Mouse (Mus musculus) G1E (cell line): ENCODE data around the gene Nbl1.

Experiments
- CTCF ChIP-seq: IDR thresholded peaks from 2 replicates; pipeline ENCODE4 v1.5.1; 2012; ENCODE audit warnings: low read depth, low read length, inconsistent platforms, mixed read lengths
- GATA1 ChIP-seq: IDR thresholded peaks from 2 replicates; pipeline ENCODE4 v1.6.1; 2012; ENCODE audit warnings: borderline replicate concordance, low read length, inconsistent platforms, mixed read lengths
- GATA2 ChIP-seq: IDR thresholded peaks from 2 replicates; pipeline ENCODE4 v1.6.1; 2012; ENCODE audit warnings: low read depth, low read length, inconsistent platforms, borderline replicate concordance
- POLR2AphosphoS5 ChIP-seq: IDR thresholded peaks from 2 replicates; pipeline ENCODE4 v1.6.1; 2012; ENCODE audit warnings: low read depth, low read length, inconsistent platforms; ENCODE audit not compliant: insufficient replicate concordance

DNA sequence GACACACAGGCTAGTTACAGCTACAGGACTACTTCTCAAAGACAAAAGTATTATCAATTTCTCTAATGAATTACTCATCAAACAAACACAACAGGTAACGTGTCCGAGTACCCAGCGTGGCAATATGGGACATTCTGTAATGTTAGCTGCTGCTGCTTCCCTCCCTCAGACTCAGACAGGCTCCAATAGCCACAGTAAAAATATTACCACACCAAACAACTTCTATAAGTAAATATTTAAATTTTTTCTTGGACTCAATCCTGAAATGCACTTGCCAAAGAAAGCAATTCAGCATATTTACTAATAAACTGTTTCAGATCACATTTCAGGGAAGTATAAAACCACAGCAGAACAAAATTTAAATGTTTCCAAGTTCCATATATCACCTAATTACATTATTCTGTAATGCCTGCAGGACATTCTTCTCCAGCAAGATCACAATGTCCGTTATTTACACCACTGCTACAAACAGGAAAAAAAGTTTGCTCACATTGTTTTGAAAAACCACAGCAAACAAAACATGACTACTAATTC lies 27.6 kb upstream of the Nbl1 start:
- no peak for TF ChIP-seq CTCF
- no peak for TF ChIP-seq GATA1
- no peak for TF ChIP-seq GATA2
- TF ChIP-seq POLR2AphosphoS5: no peak
